Mouse (Mus musculus) small intestine, adult 2 months (tissue): ENCODE data around the gene Cfap58.

Experiments used
- CTCF ChIP-seq: fragments of 200-500 bp; IDR thresholded peaks from 2 replicates; pipeline ENCODE4 v1.5.1; 2012; ENCODE audit warnings: low read depth, mild to moderate bottlenecking, control low read depth, inconsistent platforms, low read length, moderate library complexity, mixed read lengths; ENCODE audit not compliant: insufficient replicate concordance, insufficient read length; ENCODE audit errors: extremely low read depth
- POLR2A ChIP-seq: fragments of 200-500 bp; IDR thresholded peaks from 2 replicates; pipeline ENCODE4 v1.6.1; 2012; ENCODE audit warnings: low read depth, mild to moderate bottlenecking, control low read depth, inconsistent platforms, low read length, moderate library complexity

DNA sequence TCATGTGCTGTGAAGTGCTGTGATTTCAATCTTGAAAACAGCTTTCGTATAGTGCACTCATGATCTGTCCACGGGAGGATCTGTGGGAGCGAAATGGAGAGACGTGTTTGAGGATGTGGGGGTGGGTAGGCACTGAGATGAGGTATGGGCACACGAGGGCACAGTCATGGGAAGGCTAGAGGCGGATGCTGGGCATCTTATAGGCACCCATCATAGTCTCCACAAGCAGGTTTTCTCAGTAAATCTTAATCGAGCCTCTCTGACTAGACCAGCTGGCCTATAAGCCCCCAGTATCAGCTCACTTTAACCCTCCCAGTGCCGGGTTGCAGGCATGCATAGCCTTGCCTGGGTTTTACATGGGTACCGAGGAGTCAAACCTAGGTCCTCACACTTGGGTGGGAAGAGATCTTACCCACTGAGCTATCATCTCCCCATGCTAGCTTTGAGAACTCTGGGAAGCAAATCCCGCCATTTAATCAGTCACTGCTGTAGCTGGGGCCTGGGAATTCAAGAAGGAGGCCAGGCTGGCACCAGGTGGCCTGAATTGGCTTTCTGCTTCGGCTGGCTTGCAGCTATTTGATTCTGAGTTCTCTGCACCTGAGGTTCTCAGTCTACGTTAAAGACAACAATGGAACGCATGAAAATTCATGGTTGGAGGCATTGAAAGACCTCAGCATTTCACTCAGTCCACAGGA, 51.6 kb downstream of the Cfap58 start:
- TF ChIP-seq POLR2A (no peak), CTCF (no peak)
